Mouse (Mus musculus): ENCODE measurements at regions not wholly inside any gene's neighbourhood (a gene's known extent, or its start where the extent isn't known, plus 50 kb on each side); places are given as distances from the start of the nearest gene placed in this dataset.

- TF ChIP-seq TAL1 (conservative IDR thresholded peaks at IDR 0.05; ENCODE audit: low read depth, low read length) (no peak), CTCF (IDR thresholded peaks at IDR 0.05; ENCODE audit: low read depth, low read length) (no peak)
Measured at GRCm38 (mm10) chr1:118741286-118741685, 113.5 kb downstream of the Tfcp2l1 start.
